Mouse (Mus musculus) lung, postnatal 0 days (tissue): ENCODE results near the gene Chst14. TPM values are rescaled to one million over a fixed set of nuclear protein-coding genes. Genes with fewer than 3 reads are reported as not detected.
A peak's percentile ranks its signal among the peaks of the same experiment; 100 is the strongest.

Experiments
- ATAC-seq: fragments of 200-750 bp; cut with Nextera tagmentation; 2 replicates; pipeline ENCODE4 v1.8.0; 2017; ENCODE audit warnings: moderate library complexity
- DNase-seq: peaks from one replicate; pipeline ENCODE4 v3.0.0-alpha.2; 2016; ENCODE audit warnings: low spot score
- H3K27ac ChIP-seq: fragments of 300-500 bp; sonication (generic); 2 replicates; pipeline ENCODE4 v1.5.1; 2014; ENCODE audit warnings: antibody characterized with exemption, mild to moderate bottlenecking, low read length, mixed read lengths
- H3K27me3 ChIP-seq: fragments of 300-500 bp; sonication (generic); replicated peaks from 2 replicates; pipeline ENCODE4 v1.6.1; 2014; ENCODE audit warnings: low read length, mixed read lengths; ENCODE audit not compliant: insufficient read depth
- H3K36me3 ChIP-seq: fragments of 300-500 bp; sonication (generic); 2 replicates; pipeline ENCODE4 v1.6.1; 2014; ENCODE audit warnings: low read length, mixed read lengths; ENCODE audit not compliant: insufficient read depth
- H3K4me1 ChIP-seq: fragments of 300-500 bp; sonication (generic); 2 replicates; pipeline ENCODE4 v1.6.1; 2014; ENCODE audit warnings: antibody characterized with exemption, low read depth, low read length, mixed read lengths; ENCODE audit not compliant: insufficient read depth
- H3K4me2 ChIP-seq: fragments of 300-500 bp; sonication (generic); replicated peaks from 2 replicates; pipeline ENCODE4 v1.6.1; 2014; ENCODE audit warnings: low read depth, mild to moderate bottlenecking, low read length, moderate library complexity, mixed read lengths
- H3K4me3 ChIP-seq: fragments of 300-500 bp; sonication (generic); 2 replicates; pipeline ENCODE4 v1.5.1; 2014; ENCODE audit warnings: low read depth, low read length
- H3K9ac ChIP-seq: fragments of 300-500 bp; sonication (generic); replicated peaks from 2 replicates; pipeline ENCODE4 v1.6.1; 2014; ENCODE audit warnings: low read depth, mild to moderate bottlenecking
- H3K9me3 ChIP-seq: fragments of 300-500 bp; sonication (generic); 2 replicates; pipeline ENCODE4 v1.6.1; 2016; ENCODE audit warnings: low read length, mixed read lengths
- CTCF ChIP-seq: IDR thresholded peaks from 2 replicates; pipeline ENCODE4 v1.5.1; 2016; ENCODE audit warnings: antibody characterized with exemption, mild to moderate bottlenecking
- EP300 ChIP-seq: IDR thresholded peaks from 2 replicates; pipeline ENCODE4 v1.6.1; 2016; ENCODE audit warnings: antibody characterized with exemption, mild to moderate bottlenecking, control low read depth
- WGBS: fragments of 180-500 bp; shearing (Covaris S2); extraction: QIAGEN DNeasy Blood & Tissue Kit; methylation state at CpG from one replicate; pipeline ENCODE4 v1.1.7; 2014; 5-methylcytosine and 5-hydroxymethylcytosine counted together
- polyA plus RNA-seq: library from polyadenylated mRNA; unstranded; fragments of >200 nt; fragmentation: Nextera tagmentation; extraction: Ambion mirVana; gene quantifications from 2 replicates; pipeline ENCODE4 v1.2.1, GENCODE M21; 2015

Chst14 gene
- polyA plus RNA-seq, 1 experiment from 2014 or later, result 20.8 TPM

DNA sequence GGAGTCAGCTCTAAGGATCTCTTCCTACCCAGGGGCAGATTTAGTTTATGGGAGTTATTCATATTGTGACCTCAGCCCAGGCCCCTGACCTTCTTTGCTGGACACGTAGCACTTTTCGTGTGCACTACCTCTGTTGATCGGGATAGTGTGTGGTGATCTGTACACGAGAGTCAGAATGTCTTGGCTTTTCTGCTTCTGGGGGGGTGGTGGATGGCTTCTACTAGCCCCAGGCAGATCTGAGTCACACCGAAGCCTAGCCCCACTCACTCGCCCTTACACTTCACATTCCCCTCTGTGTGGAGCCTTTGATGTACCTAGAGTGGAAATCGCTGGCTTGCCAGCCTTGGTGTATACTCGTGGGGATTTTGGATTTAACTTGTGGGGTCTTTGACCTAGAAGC lies 13.6 kb upstream of the Chst14 start:
- H3K36me3 ChIP-seq, result no peaks in the 10 kb centered on the region
- H3K4me1 ChIP-seq, result peaks cover 4% of the 10 kb centered on the region; the same call in 1 of the 2 replicates
- ATAC-seq (no peak), DNase-seq (no peak)
- no peak overlapping the region for H3K9ac ChIP-seq
- no peaks in the 10 kb centered on the region for H3K9me3 ChIP-seq
- H3K27me3 ChIP-seq, result no peaks in the 10 kb centered on the region
- no peak for TF ChIP-seq CTCF
- no peak for TF ChIP-seq EP300
- WGBS, result 63% methylated on average over 8 of the region's 8 CpGs
- no peak overlapping the region for H3K4me3 ChIP-seq
- H3K27ac ChIP-seq, result no peak overlapping the region
- no peak overlapping the region for H3K4me2 ChIP-seq

DNA sequence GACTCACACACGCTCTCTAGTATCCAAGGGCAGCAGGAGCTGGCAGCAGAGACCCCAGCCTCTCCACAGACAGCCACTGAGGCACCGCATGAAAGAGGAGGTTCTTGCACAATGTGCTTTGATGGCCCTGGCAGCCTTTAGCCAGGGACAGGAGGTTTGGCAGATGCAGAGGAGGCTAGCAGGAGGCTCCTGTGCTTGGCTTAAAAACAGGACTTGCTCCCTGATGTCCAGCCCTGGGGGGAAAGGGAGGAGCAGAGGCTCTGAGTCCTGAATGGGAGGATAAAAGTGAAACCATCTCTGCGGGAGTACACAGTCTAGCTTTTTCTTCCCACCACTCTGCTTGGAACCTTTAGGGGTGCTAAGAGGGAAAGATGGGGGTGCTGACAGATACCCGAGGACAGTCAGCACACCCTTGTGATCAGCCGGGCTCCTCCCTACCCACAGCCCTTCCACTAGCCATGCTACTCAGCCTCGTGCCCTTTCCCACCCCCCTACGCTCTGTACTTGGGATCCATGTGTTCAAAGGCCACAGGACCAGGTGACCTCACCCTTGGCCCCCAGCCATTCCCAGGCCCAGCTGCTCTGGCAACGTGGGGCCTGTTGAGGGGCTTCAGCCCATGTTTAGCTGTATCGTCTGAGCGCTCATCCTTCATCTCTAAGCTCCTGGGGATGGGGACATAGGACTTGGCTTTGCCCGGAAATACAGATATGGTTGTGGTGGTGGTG lies 12.6 kb upstream of the Chst14 start:
- Histone ChIP-seq H3K9me3 (no peaks in the 10 kb centered on the region), H3K27me3 (no peaks in the 10 kb centered on the region), H3K4me3 (no peak overlapping the region), H3K4me2 (no peak overlapping the region), H3K4me1 (peaks cover 7% of the 10 kb centered on the region; the same call in 1 of the 2 replicates), H3K36me3 (no peaks in the 10 kb centered on the region), H3K27ac (no peak overlapping the region), H3K9ac (no peak overlapping the region)
- 54% methylated on average over 11 of the region's 11 CpGs for WGBS
- no peak for DNase-seq
- ATAC-seq, result peak; percentile 8; the same call in 1 of the 2 replicates
- TF ChIP-seq EP300 (no peak), CTCF (no peak)

DNA sequence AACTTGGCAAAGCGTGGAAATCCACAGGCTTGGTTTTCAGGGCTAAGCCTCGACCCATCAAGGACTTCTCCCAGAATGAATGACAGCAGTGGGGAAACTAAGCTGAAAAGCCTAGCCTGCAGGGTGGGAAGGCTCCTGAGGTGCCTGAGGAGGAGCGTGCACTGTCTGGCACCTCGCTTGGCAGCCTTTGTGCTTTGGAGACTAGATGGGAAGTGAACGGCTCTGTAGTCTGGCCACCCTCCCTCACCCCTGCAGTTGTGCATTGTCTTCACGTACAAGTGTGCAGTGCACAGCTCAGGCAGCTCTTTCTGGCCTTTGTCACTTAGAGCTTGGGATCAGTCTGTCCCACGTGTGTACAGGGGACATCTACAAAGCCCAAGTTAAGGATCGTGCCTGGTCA lies 11.6 kb upstream of the Chst14 start:
- ATAC-seq, result no peak
- WGBS, result 59% methylated on average over 8 of the region's 8 CpGs

DNA sequence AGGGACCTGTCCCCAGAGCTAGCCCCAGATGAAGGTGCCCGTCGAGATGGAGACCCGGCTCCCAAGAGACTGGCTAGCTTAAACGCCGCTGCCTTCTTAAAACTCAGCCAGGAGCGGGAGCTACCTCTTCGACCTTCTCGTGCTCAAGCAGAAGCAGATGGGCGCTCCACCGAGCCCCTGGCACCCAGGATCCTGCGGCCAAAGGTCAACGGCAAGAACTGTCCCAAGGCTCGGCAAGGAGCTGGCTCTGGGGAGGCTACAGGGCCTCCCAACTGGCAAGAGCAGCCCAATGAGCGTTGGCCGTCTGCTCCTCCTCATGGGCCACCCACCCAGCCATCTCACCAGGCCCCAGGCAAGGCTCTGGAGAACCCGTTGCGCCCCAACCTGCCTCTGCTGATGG lies 9.9 kb upstream of the Chst14 start:
- WGBS, result 90% methylated on average over 17 of the region's 17 CpGs
- no peak overlapping the region for H3K4me2 ChIP-seq
- H3K36me3 ChIP-seq, result peaks cover 6% of the 10 kb centered on the region; the same call in 1 of the 2 replicates
- no peak overlapping the region for H3K27ac ChIP-seq
- no peak for TF ChIP-seq EP300
- no peak for TF ChIP-seq CTCF
- ATAC-seq, result no peak
- DNase-seq, result no peak
- H3K4me3 ChIP-seq, result no peak overlapping the region
- H3K4me1 ChIP-seq, result peaks cover 7% of the 10 kb centered on the region; the same call in 1 of the 2 replicates
- no peak overlapping the region for H3K9ac ChIP-seq
- H3K27me3 ChIP-seq, result no peaks in the 10 kb centered on the region
- H3K9me3 ChIP-seq, result no peaks in the 10 kb centered on the region

More for the DNA sequence above, 11.6 kb upstream of the Chst14 start:
- no peak for DNase-seq
- no peaks in the 10 kb centered on the region for H3K9me3 ChIP-seq
- no peak overlapping the region for H3K4me3 ChIP-seq
- no peak overlapping the region for H3K4me2 ChIP-seq
- no peak overlapping the region for H3K27ac ChIP-seq
- no peaks in the 10 kb centered on the region for H3K27me3 ChIP-seq
- TF ChIP-seq EP300 (no peak), CTCF (no peak)
- no peak overlapping the region for H3K9ac ChIP-seq
- no peaks in the 10 kb centered on the region for H3K36me3 ChIP-seq
- peaks cover 7% of the 10 kb centered on the region; the same call in 1 of the 2 replicates for H3K4me1 ChIP-seq

DNA sequence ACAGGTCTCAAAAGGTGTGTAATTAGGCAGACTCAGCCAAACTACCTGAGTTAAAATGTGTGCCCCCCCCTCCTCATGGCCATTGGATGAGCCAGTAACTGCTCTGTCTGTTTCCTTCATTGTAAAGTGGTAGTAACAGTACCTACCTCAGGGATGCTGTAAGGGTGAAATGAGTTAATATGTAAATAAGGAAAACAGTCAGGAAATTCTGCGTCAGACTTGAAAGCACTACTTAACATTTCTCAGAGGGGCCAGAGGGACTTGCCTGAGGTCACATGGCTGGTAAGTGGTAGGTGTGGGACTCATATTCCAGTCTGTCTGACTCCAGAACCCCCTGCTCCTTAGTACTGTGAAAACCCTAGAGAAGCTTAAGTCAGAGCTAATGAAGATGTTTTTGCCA lies 7.8 kb upstream of the Chst14 start:
- TF ChIP-seq CTCF (no peak), EP300 (no peak)
- DNase-seq, result peak; percentile 64
- peaks cover 11% of the 10 kb centered on the region; the same call in 1 of the 2 replicates for H3K36me3 ChIP-seq
- no peak overlapping the region for H3K4me3 ChIP-seq
- no peak overlapping the region for H3K9ac ChIP-seq
- WGBS, result 28% methylated on average over 1 of the region's 1 CpGs
- H3K4me2 ChIP-seq, result no peak overlapping the region
- H3K27me3 ChIP-seq, result no peaks in the 10 kb centered on the region
- H3K27ac ChIP-seq, result no peak overlapping the region
- peaks cover 7% of the 10 kb centered on the region; the same call in 1 of the 2 replicates for H3K4me1 ChIP-seq
- no peaks in the 10 kb centered on the region for H3K9me3 ChIP-seq
- ATAC-seq, result peak; percentile 82

DNA sequence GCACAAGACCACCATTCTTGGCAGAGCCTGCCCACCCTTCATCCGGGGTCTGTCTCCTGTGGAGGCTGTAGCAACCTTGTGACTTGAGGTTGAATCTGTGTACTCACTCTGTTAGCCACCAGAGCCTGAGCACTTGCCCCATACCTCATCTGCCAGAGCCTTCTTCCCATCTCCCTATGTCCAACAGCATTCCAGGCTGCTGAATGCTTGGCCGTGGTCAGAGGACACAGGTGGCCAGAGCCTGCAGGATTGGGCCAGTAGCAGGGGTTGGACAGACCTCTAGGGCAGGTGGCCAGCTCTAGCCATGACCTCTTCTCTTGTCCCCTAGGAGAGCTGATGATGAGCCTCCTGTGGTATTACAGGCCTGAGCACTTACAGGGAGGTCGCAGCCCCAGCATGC lies 5.9 kb upstream of the Chst14 start:
- H3K4me3 ChIP-seq, result no peak overlapping the region
- DNase-seq, result no peak
- TF ChIP-seq CTCF, result no peak
- TF ChIP-seq EP300, result no peak
- H3K27ac ChIP-seq, result no peak overlapping the region
- no peak for ATAC-seq
- H3K4me1 ChIP-seq, result peaks cover 3% of the 10 kb centered on the region; the same call in 1 of the 2 replicates
- 84% methylated on average over 3 of the region's 3 CpGs for whole genome bisulfite sequencing
- H3K36me3 ChIP-seq, result peaks cover 11% of the 10 kb centered on the region; the same call in 1 of the 2 replicates
- H3K27me3 ChIP-seq, result no peaks in the 10 kb centered on the region
- no peak overlapping the region for H3K9ac ChIP-seq
- H3K4me2 ChIP-seq, result no peak overlapping the region
- no peaks in the 10 kb centered on the region for H3K9me3 ChIP-seq
